Mouse (Mus musculus) thymus, adult 2 months (tissue): ENCODE results near the gene Gm12166. TPM values are rescaled to one million over a fixed set of nuclear protein-coding genes. Genes with fewer than 3 reads are reported as not detected.

Experiments used
- DNase-seq: peaks from one replicate; pipeline ENCODE4 v3.0.0; 2021
- H3K27ac ChIP-seq: fragments of 200-500 bp; 2 replicates; pipeline ENCODE4 v1.5.1; 2012; ENCODE audit warnings: low read length, control low read depth; ENCODE audit not compliant: control insufficient read depth, insufficient read depth
- H3K27me3 ChIP-seq: fragments of 200-500 bp; 2 replicates; pipeline ENCODE4 v1.6.1; 2012; ENCODE audit warnings: mild to moderate bottlenecking, low read length, moderate library complexity, mixed read lengths; ENCODE audit not compliant: control insufficient read depth, insufficient read depth
- H3K36me3 ChIP-seq: fragments of 200-500 bp; 2 replicates; pipeline ENCODE4 v1.6.1; 2012; ENCODE audit warnings: mild to moderate bottlenecking, low read length, moderate library complexity; ENCODE audit not compliant: control insufficient read depth, insufficient read depth
- H3K4me1 ChIP-seq: fragments of 200-500 bp; replicated peaks from 2 replicates; pipeline ENCODE4 v1.6.1; 2012; ENCODE audit warnings: low read length; ENCODE audit not compliant: control insufficient read depth, insufficient read depth
- H3K4me3 ChIP-seq: fragments of 200-500 bp; 2 replicates; pipeline ENCODE4 v1.5.1; 2012; ENCODE audit warnings: mild to moderate bottlenecking, low read length, control low read depth, moderate library complexity; ENCODE audit not compliant: control insufficient read depth, insufficient read depth
- CTCF ChIP-seq: fragments of 200-500 bp; IDR thresholded peaks from 2 replicates; pipeline ENCODE4 v1.5.1; 2012; ENCODE audit warnings: mild to moderate bottlenecking, control low read depth, low read length, moderate library complexity, borderline replicate concordance; ENCODE audit not compliant: control insufficient read depth, poor library complexity, insufficient read depth; ENCODE audit errors: extremely low read depth
- POLR2A ChIP-seq: fragments of 200-500 bp; IDR thresholded peaks from 2 replicates; pipeline ENCODE4 v1.6.1; 2012; ENCODE audit warnings: mild to moderate bottlenecking, low read length, control low read depth, moderate library complexity; ENCODE audit not compliant: control insufficient read depth, poor library complexity, insufficient read depth; ENCODE audit errors: extremely low read depth
- WGBS: fragments of 180-500 bp; shearing (Covaris S2); methylation state at CpG from one replicate; pipeline ENCODE4 v1.1.7; 2018; 5-methylcytosine and 5-hydroxymethylcytosine counted together
- polyA plus RNA-seq: library from polyadenylated mRNA; depleted of rRNA; stranded (reverse); fragments of >200 nt; gene quantifications from 2 replicates; pipeline ENCODE4 v1.2.3, GENCODE M21; 2012

Gene Gm12166
- polyA plus RNA-seq, 1 experiment = 28.5 TPM

DNA sequence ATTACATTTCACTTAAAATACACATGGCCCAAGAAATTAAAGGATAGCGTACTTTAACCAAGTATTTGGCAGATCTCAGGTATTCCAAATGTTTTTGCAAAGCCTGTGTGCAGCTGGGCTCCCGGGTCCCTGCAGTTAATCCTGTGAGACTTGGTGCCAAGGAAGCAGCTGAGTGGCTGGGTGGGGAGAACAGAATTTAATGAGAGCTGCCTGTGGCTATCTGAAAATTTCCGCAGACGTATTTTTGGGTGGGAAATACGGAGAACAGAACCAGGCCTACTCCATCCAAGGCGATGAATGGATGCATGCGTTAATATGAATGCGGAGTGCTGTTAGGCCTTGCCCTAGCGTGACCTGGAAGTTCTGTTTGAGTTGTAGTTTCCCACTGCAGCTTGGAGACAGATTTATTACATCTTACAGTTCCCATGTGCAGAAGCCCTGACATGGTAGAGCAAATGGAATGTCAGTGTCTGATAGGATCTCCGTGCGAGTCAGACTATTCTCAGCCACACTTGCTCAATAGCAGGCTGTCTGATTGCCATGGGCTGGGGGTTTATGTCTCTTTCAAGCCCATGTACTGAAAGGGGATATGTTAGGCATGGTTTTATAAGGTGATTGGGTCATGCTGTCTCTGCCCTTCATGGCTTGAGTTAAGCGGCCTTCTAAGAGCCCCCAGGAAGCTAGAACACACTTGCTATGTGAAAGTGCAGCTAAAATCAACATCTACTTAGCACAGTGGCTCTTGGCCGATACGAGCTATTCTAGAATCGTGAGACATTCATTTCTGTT lies 21.1 kb upstream of the Gm12166 start:
- TF ChIP-seq POLR2A (no peak), CTCF (no peak)
- Histone ChIP-seq H3K27me3 (no peaks in the 10 kb centered on the region), H3K4me1 (peaks cover 12% of the 10 kb centered on the region), H3K27ac (no peak overlapping the region; the same call in 1 of the 2 replicates), H3K36me3 (no peaks in the 10 kb centered on the region), H3K4me3 (no peak overlapping the region)
- WGBS = 88% methylated on average over 15 of the region's 15 CpGs
- no peak for DNase-seq

DNA sequence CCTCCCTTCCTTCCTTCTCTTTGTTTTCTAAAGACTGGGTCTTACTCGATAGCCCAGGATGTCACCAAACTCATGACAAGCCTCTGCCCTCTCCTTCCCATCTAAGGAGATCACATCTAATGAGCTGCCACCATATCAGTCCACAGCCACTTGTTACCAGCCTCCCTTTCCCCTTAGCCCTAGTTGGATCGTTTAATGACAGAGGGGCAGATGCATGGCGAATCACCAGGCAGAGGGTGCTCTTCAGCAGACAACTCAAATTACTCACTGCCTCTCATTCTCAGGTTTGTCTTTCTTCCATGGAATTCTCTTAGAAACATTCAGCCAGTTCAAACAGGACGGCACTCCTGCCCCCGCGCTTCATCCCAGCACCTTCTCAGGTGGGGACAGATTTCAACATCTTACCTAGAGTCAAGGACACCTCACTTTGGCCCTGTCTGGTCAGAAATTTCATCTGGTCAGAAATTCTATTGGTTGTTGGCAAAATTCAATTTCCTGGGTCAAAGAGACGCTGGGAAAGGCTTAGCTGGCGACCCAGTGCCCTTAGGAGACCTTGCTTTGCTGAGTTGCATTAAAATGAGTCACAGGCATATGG lies 20.4 kb upstream of the Gm12166 start:
- Histone ChIP-seq H3K27me3 (no peaks in the 10 kb centered on the region), H3K4me3 (no peak overlapping the region), H3K4me1 (peaks cover 12% of the 10 kb centered on the region), H3K27ac (no peak overlapping the region; the same call in 1 of the 2 replicates), H3K36me3 (no peaks in the 10 kb centered on the region)
- 81% methylated on average over 8 of the region's 8 CpGs for WGBS
- no peak for TF ChIP-seq POLR2A
- no peak for DNase-seq

DNA sequence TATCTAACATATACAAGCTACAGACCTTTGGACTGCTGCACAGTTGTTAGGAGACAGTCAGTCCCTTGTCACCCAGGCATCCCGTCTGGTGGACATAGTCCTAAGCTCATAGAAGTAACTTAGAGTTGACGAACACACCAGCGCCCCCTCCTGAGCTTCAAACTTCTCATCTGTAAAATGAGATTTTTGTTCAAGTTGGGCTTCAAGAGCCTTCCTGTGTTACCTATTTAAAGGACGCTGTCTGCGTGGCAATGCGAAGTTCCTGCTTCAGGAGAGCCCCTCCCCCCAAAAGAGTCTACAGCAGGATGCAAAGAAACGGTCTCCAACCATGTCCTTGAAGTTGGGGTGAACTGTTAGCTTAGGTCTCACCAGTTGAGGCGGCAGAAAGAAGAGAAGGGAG lies 18.7 kb upstream of the Gm12166 start:
- H3K27ac ChIP-seq = no peak overlapping the region
- no peak overlapping the region for H3K4me3 ChIP-seq
- TF ChIP-seq POLR2A = no peak
- no peak for TF ChIP-seq CTCF
- H3K36me3 ChIP-seq = no peaks in the 10 kb centered on the region
- WGBS = 51% methylated on average over 8 of the region's 8 CpGs
- no peak for DNase-seq
- peaks cover 6% of the 10 kb centered on the region for H3K4me1 ChIP-seq
- H3K27me3 ChIP-seq = no peaks in the 10 kb centered on the region

DNA sequence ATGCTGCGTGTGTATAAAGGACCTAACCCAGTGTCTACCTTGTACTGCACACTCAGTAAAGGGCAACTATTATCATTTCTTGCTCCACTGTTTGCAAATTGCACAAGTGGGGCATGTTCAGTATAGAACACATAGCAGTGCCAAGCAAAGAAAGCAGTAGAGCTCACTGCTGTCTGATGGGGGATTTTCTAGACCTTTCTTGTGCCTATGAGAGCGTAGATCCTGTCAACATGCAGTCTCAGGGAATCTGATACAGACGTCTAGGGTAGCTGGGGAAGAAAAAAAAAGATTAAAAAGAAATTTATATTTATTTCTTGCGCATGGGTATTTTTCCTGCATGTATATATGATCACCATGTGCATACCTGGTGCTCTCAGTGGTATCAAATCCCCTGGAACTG lies 18.0 kb upstream of the Gm12166 start:
- Histone ChIP-seq H3K27ac (no peak overlapping the region), H3K36me3 (no peaks in the 10 kb centered on the region), H3K4me1 (peaks cover 6% of the 10 kb centered on the region), H3K27me3 (no peaks in the 10 kb centered on the region), H3K4me3 (no peak overlapping the region)
- DNase-seq = no peak
- TF ChIP-seq CTCF (no peak), POLR2A (no peak)
- WGBS = 89% methylated on average over 4 of the region's 4 CpGs

DNA sequence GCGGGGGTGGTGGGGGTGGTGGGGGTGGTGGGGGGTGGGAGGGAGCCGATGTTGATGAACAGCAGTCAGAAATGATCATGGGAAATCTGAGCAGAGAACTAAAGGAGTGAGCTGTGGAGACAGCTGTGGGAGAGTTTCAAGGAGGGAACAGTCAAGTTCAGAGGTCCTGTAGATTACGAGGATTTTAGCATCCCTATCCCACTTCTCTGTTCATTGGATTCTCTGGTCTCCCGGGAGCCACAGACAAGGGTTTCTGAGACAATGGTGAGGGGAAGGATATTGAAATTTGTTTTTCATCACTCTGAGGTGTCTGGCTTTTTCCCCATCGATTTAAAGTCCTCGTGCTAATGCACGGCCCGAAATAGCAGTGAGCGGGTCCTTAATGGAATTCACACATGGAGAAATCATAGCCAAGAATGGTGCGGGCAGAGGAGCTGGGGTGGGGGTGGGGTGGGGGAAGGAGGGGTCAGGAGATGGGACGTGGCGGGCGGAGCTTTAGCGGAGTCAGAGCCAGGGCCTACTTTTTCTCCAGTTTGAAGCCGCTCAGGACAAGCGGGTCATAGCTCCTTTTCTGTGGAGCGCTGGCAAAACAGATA lies 17.4 kb upstream of the Gm12166 start:
- no peaks in the 10 kb centered on the region for H3K27me3 ChIP-seq
- DNase-seq = no peak
- peaks cover 6% of the 10 kb centered on the region for H3K4me1 ChIP-seq
- H3K36me3 ChIP-seq = no peaks in the 10 kb centered on the region
- TF ChIP-seq POLR2A = no peak
- WGBS = 87% methylated on average over 17 of the region's 17 CpGs
- H3K4me3 ChIP-seq = no peak overlapping the region
- no peak overlapping the region for H3K27ac ChIP-seq

DNA sequence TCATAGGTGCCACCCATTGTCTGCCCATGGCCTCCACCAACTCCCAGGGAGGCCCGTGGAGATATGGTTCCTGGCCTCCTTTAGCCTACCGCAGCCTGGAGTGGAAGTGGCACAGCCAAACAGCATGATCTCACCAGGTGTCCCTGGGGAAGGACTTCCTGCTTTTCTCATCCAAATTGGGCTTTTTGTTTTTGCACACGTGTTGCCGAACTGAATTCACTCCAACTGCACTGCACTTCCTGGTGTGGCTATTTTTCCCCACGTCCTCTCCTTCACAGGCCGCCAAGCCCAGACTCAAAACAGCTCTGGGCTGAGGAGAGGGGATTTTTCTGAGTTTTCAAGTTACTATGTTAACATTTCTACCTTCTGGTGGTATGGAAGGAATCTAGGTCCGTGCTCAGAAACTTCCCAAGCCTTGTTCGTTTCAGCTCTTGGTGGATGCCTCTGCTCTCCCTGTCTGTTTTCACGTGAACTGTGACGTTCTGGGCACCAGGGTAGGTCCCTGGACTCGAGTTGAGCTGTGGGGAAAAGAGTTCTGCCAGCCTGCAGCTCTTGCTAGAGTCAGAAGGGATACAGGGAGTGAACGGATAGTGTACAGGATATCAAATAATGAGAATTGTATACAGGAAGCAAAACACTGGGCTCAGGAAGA lies 16.8 kb upstream of the Gm12166 start:
- no peak for DNase-seq
- no peak overlapping the region for H3K27ac ChIP-seq
- TF ChIP-seq CTCF (no peak), POLR2A (no peak)
- no peak overlapping the region for H3K4me3 ChIP-seq
- no peaks in the 10 kb centered on the region for H3K36me3 ChIP-seq
- H3K27me3 ChIP-seq = no peaks in the 10 kb centered on the region
- 44% methylated on average over 12 of the region's 12 CpGs for WGBS
- peaks cover 6% of the 10 kb centered on the region for H3K4me1 ChIP-seq
